In genomic region chr5:137532808-137533116, GRCm38 (mm10) we compare ENCODE assay signal across 8 mouse cellular contexts. TPM values are rescaled to one million over a fixed set of nuclear protein-coding genes. Genes with fewer than 3 reads are reported as not detected.
DNase-seq lines count a peak whose midpoint lies in the region; ATAC-seq and TF ChIP-seq lines count a peak whose summit lies in the region.

No protein-coding gene starts in this region.

- H3K4me2 ChIP-seq in embryonic facial prominence, embryonic 12.5 days (replicated peaks): peak overlapping the region; percentile 96
- peak overlapping the region; percentile 78 for H3K4me2 ChIP-seq in intestine, embryonic 15.5 days (replicated peaks)
- H3K4me2 ChIP-seq in myocyte (ENCODE audit: low read depth): peak overlapping the region; percentile 88

- peaks cover 25% of the 10 kb centered on the region for H3K36me3 ChIP-seq in embryonic facial prominence, embryonic 12.5 days
- H3K36me3 ChIP-seq in intestine, embryonic 15.5 days: peaks cover 21% of the 10 kb centered on the region
- no peaks in the 10 kb centered on the region for H3K36me3 ChIP-seq in myocyte (ENCODE audit: control insufficient read depth, insufficient read depth)

- peak overlapping the region; percentile 15 for H3ac ChIP-seq in myocyte (ENCODE audit: control insufficient read depth, insufficient read length)

- no peak for DNase-seq in layer of hippocampus, adult 2 months (ENCODE audit: low spot score in 2 of 2)
- no peak for DNase-seq in layer of hippocampus, postnatal 14 days (ENCODE audit: low spot score in 2 of 2)
- no peak for DNase-seq in adrenal gland, adult (ENCODE audit: inconsistent age in 2 of 2, low spot score in 1 of 2)
- no peak for DNase-seq in yolk sac, embryonic 10.5 days (ENCODE audit: low spot score)
- no peak for DNase-seq in frontal cortex, postnatal 25 days (ENCODE audit: low spot score in 2 of 2)

- peaks cover 12% of the 10 kb centered on the region for H3K4me1 ChIP-seq in embryonic facial prominence, embryonic 12.5 days
- H3K4me1 ChIP-seq in intestine, embryonic 15.5 days (replicated peaks): peaks cover 19% of the 10 kb centered on the region

- H3K9me3 ChIP-seq in embryonic facial prominence, embryonic 12.5 days: no peaks in the 10 kb centered on the region
- no peaks in the 10 kb centered on the region for H3K9me3 ChIP-seq in intestine, embryonic 15.5 days

- TF ChIP-seq POLR2A in myocyte (IDR thresholded peaks at IDR 0.05; ENCODE audit: insufficient read length, low read depth): no peak

- peaks cover 34% of the 10 kb centered on the region for H3K79me2 ChIP-seq in myocyte (ENCODE audit: control insufficient read depth, insufficient read depth)

- H3K9ac ChIP-seq in embryonic facial prominence, embryonic 12.5 days: peak overlapping the region; percentile 91
- H3K9ac ChIP-seq in intestine, embryonic 15.5 days: peak overlapping the region; percentile 77

- WGBS in embryonic facial prominence, embryonic 12.5 days: under 1% methylated on average over 12 of the region's 12 CpGs
- WGBS in intestine, embryonic 15.5 days: 1% methylated on average over 10 of the region's 12 CpGs

- peak overlapping the region; percentile 100 for H3K27ac ChIP-seq in layer of hippocampus, adult 2 months
- H3K27ac ChIP-seq in embryonic facial prominence, embryonic 12.5 days: peak overlapping the region; percentile 94
- H3K27ac ChIP-seq in intestine, embryonic 15.5 days: peak overlapping the region; percentile 91

- ATAC-seq in embryonic facial prominence, embryonic 12.5 days (ENCODE audit: insufficient number of reproducible peaks, insufficient read depth, low FRiP score, low TSS enrichment): no peak; the same call in 1 of the 2 replicates
- peak; percentile 41 for ATAC-seq in intestine, embryonic 15.5 days

- H3K4me3 ChIP-seq in layer of hippocampus, adult 2 months: peak overlapping the region; percentile 95
- peak overlapping the region; percentile 78 for H3K4me3 ChIP-seq in embryonic facial prominence, embryonic 12.5 days
- peak overlapping the region; percentile 87 for H3K4me3 ChIP-seq in intestine, embryonic 15.5 days (replicated peaks)
- peak overlapping the region; percentile 100 for H3K4me3 ChIP-seq in myocyte

- H3K27me3 ChIP-seq in embryonic facial prominence, embryonic 12.5 days: no peaks in the 10 kb centered on the region
- H3K27me3 ChIP-seq in intestine, embryonic 15.5 days (replicated peaks): no peaks in the 10 kb centered on the region
- H3K27me3 ChIP-seq in myocyte (ENCODE audit: control insufficient read depth, insufficient read depth, insufficient read length): no peaks in the 10 kb centered on the region

- TF ChIP-seq CTCF in layer of hippocampus, adult 2 months (conservative IDR thresholded peaks at IDR 0.05): no peak

TF ChIP-seq in myocyte, 11 proteins besides CTCF, POLR2A, EP300 and RAD21:
- no peak for TF ChIP-seq POLR2AphosphoS2 (IDR thresholded peaks at IDR 0.05; ENCODE audit: insufficient read length, low read depth)
- TF ChIP-seq MYOD1 (IDR thresholded peaks at IDR 0.05; ENCODE audit: control insufficient read depth in 1 of 3, insufficient read length in 2 of 3, low read depth in 2 of 3): no peak
- no peak for TF ChIP-seq TCF12 (IDR thresholded peaks at IDR 0.05; ENCODE audit: insufficient read depth, poor library complexity, severe bottlenecking)
- TF ChIP-seq USF1 (IDR thresholded peaks at IDR 0.05; ENCODE audit: low read depth): no peak
- TF ChIP-seq REST (IDR thresholded peaks at IDR 0.05; ENCODE audit: insufficient read depth, insufficient read length): no peak
- TF ChIP-seq MAX (IDR thresholded peaks at IDR 0.05; ENCODE audit: low read depth): no peak
- no peak for TF ChIP-seq TCF3 (IDR thresholded peaks at IDR 0.05; ENCODE audit: insufficient read length, low read depth)
- no peak for TF ChIP-seq E2F4 (IDR thresholded peaks at IDR 0.05; ENCODE audit: insufficient read depth)
- TF ChIP-seq MYOG (IDR thresholded peaks at IDR 0.05; ENCODE audit: control insufficient read depth in 1 of 3, insufficient read depth in 1 of 3, insufficient read length in 2 of 3, low read depth in 2 of 3): no peak
- no peak for TF ChIP-seq SRF (IDR thresholded peaks at IDR 0.05; ENCODE audit: control insufficient read depth, insufficient read length, low read depth)
- TF ChIP-seq CEBPB (IDR thresholded peaks at IDR 0.05; ENCODE audit: insufficient read depth, poor library complexity, severe bottlenecking): no peak
TF ChIP-seq in myocyte: peak in this region for 0.

RNA-seq across cellular contexts. Expression of gene Epo, which starts 0.3 kb away (rescaled TPM):
- total RNA-seq in layer of hippocampus, adult 2 months (2021): not detected
- total RNA-seq in layer of hippocampus, postnatal 14 days (2021): not detected
- polyA plus RNA-seq in embryonic facial prominence, embryonic 12.5 days (2016; fragmentation: Nextera tagmentation; extraction: Ambion mirVana): 0.34 and 0.47 TPM in 2 replicates
- 0.42 and 0.63 TPM in 2 replicates for polyA plus RNA-seq in intestine, embryonic 15.5 days (2015; fragmentation: Nextera tagmentation; extraction: Ambion mirVana)
- polyA plus RNA-seq in myocyte (2012; fragmentation: generic; extraction: Trizol): not detected

RNA-seq across cellular contexts. Expression of gene Gnb2, which starts 0.5 kb away (rescaled TPM):
- 100 to 1,000 TPM; 600 to 607 TPM for total RNA-seq in layer of hippocampus, adult 2 months (2021)
- 100 to 1,000 TPM; 704 to 770 TPM for total RNA-seq in layer of hippocampus, postnatal 14 days (2021)
- 382 and 409 TPM in 2 replicates for polyA plus RNA-seq in embryonic facial prominence, embryonic 12.5 days (2016; fragmentation: Nextera tagmentation; extraction: Ambion mirVana)
- polyA plus RNA-seq in intestine, embryonic 15.5 days (2015; fragmentation: Nextera tagmentation; extraction: Ambion mirVana): 341 and 386 TPM in 2 replicates
- 632 TPM for polyA plus RNA-seq in myocyte (2012; fragmentation: generic; extraction: Trizol)

RNA-seq across cellular contexts. Expression of gene Gigyf1, which starts 14.4 kb away (rescaled TPM):
- 10 to 100 TPM; 61.9 to 63.5 TPM for total RNA-seq in layer of hippocampus, adult 2 months (2021)
- total RNA-seq in layer of hippocampus, postnatal 14 days (2021): 10 to 100 TPM; 40.5 to 48.8 TPM
- polyA plus RNA-seq in embryonic facial prominence, embryonic 12.5 days (2016; fragmentation: Nextera tagmentation; extraction: Ambion mirVana): 17.4 and 18.1 TPM in 2 replicates
- polyA plus RNA-seq in intestine, embryonic 15.5 days (2015; fragmentation: Nextera tagmentation; extraction: Ambion mirVana): 8.4 and 10.4 TPM in 2 replicates
- polyA plus RNA-seq in myocyte (2012; fragmentation: generic; extraction: Trizol): 9.6 TPM

RNA-seq across cellular contexts. Expression of gene Actl6b, which starts 20.6 kb away (rescaled TPM):
- 100 to 1,000 TPM; 138 to 142 TPM for total RNA-seq in layer of hippocampus, adult 2 months (2021)
- total RNA-seq in layer of hippocampus, postnatal 14 days (2021): 100 to 1,000 TPM; 128 to 133 TPM
- 6.1 and 9.3 TPM in 2 replicates for polyA plus RNA-seq in embryonic facial prominence, embryonic 12.5 days (2016; fragmentation: Nextera tagmentation; extraction: Ambion mirVana)
- polyA plus RNA-seq in intestine, embryonic 15.5 days (2015; fragmentation: Nextera tagmentation; extraction: Ambion mirVana): 4.5 and 6.0 TPM in 2 replicates
- polyA plus RNA-seq in myocyte (2012; fragmentation: generic; extraction: Trizol): not detected

RNA-seq across cellular contexts. Expression of gene Pop7, which starts 30.4 kb away (rescaled TPM):
- 10 to 100 TPM; 33.8 to 35.1 TPM for total RNA-seq in layer of hippocampus, adult 2 months (2021)
- total RNA-seq in layer of hippocampus, postnatal 14 days (2021): 10 to 100 TPM; 32.9 to 37.1 TPM
- 54.0 and 56.4 TPM in 2 replicates for polyA plus RNA-seq in embryonic facial prominence, embryonic 12.5 days (2016; fragmentation: Nextera tagmentation; extraction: Ambion mirVana)
- 60.4 and 64.2 TPM in 2 replicates for polyA plus RNA-seq in intestine, embryonic 15.5 days (2015; fragmentation: Nextera tagmentation; extraction: Ambion mirVana)
- polyA plus RNA-seq in myocyte (2012; fragmentation: generic; extraction: Trizol): 53.0 TPM
